Mouse (Mus musculus) lung, embryonic 15.5 days (tissue): ENCODE results near the gene 6330403K07Rik. TPM values are rescaled to one million over a fixed set of nuclear protein-coding genes. Genes with fewer than 3 reads are reported as not detected.

Experiments
- polyA plus RNA-seq: library from polyadenylated mRNA; unstranded; fragments of >200 nt; fragmentation: Nextera tagmentation; extraction: Ambion mirVana; gene quantifications from 2 replicates; pipeline ENCODE4 v1.2.1, GENCODE M21; 2015

The 6330403K07Rik gene
- polyA plus RNA-seq, 1 experiment from 2014 or later, result 99.8 TPM

Other genes starting within 250 kb of the 6330403K07Rik start
- gene Scimp, start 220.9 kb downstream of the 6330403K07Rik start, polyA plus RNA-seq, result 0.35 and 0.46 TPM in 2 replicates
- 29.9 and 32.5 TPM in 2 replicates for gene Rabep1, start 188.7 kb downstream of the 6330403K07Rik start, polyA plus RNA-seq
- 123 and 127 TPM in 2 replicates for gene Nup88, start 63.5 kb downstream of the 6330403K07Rik start, polyA plus RNA-seq
- gene Rpain, start 63.3 kb downstream of the 6330403K07Rik start, polyA plus RNA-seq, result 75.4 and 81.4 TPM in 2 replicates
- gene C1qbp, start 50.5 kb downstream of the 6330403K07Rik start, polyA plus RNA-seq, result 220 and 229 TPM in 2 replicates
- 18.4 and 18.6 TPM in 2 replicates for gene Dhx33, start 29.1 kb downstream of the 6330403K07Rik start, polyA plus RNA-seq
- 49.5 and 51.2 TPM in 2 replicates for gene Mis12, start 13.9 kb downstream of the 6330403K07Rik start, polyA plus RNA-seq
- 52.6 and 53.1 TPM in 2 replicates for gene Derl2, start 13.7 kb downstream of the 6330403K07Rik start, polyA plus RNA-seq
- 0.11 and 0.19 TPM in 2 replicates for gene Nlrp1a, start 111.2 kb upstream of the 6330403K07Rik start, polyA plus RNA-seq
- gene Nlrp1b, start 197.2 kb upstream of the 6330403K07Rik start, polyA plus RNA-seq, result not detected in 2 replicates